Mouse (Mus musculus): Measurements from ENCODE around the gene 2310011J03Rik.

DNA sequence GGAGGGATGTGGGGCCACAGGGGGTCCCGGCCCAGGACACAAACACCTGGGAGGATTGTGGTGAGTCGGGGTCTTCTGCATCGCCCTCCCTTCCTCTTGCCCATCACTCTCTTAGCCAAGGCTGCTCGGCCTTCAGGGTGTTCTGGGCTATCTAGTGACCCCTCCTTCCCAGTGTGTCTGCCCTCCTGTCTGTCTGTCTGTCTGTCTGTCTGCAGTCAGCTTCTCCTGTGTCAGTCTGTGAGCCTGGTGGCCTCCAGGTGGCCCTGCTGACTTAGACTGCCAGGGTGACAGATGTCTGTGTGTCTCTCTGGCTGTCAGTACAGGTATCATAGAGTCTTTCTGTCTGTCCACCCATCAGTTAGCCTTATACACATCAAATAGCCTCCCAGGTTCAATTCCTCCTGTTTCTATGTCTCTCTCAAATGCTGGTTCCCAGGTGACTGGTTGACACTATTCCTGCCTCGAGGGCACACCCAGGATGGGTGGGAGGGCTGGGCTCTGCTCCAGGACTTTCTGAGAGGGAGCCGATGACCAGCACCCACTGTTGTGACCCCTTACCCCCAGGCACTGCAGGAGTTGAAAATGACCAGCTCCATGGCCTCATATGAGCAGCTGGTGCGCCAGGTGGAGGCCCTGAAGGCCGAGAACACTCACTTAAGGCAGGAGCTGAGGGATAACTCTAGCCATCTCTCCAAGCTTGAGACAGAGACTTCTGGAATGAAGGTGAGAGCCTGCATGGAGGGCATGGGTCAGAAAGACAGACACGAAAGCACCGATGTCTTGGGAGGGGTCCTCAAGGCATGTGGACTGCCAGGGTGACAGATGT is 18.9 kb downstream of the 2310011J03Rik start:
- no peak for TF ChIP-seq CTCF (conservative IDR thresholded peaks at IDR 0.05; ENCODE audit: insufficient read depth, insufficient read length, low read depth, low read length)
- no peak for TF ChIP-seq POLR2A (IDR thresholded peaks at IDR 0.05; ENCODE audit: low read depth, low read length)
